Mouse (Mus musculus): ENCODE results near the gene Atg13. TPM values are rescaled to one million over a fixed set of nuclear protein-coding genes. Genes with fewer than 3 reads are reported as not detected.
"Not testable (repeated sequence)": the region's sequence is repeated elsewhere in the genome, so short reads cannot be mapped to it uniquely, and the experiment has no call there.

Gene Atg13
- total RNA-seq, 1 experiment: 18.7 TPM

DNA sequence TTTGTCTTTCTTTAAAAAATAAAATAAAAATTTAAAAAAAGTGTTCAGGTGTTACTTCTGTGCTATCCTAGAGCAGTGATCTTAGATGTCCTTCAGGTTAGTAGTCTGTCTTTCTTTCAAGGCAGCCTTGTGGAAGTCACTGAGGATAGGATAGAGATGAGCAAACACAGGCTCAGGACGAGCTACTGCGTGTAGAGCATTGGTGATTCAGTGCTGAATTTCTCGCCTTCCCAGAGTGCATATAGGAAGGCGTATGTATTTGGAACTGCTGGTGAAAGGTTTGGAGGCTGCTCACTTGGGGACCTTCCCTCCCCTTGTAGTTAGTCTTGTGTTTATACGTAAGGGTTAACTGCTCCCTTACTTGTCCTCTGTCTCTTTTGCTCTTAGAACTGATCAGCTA, 24.8 kb upstream of the Atg13 start:
- TF ChIP-seq HCFC1 (IDR thresholded peaks at IDR 0.05; ENCODE audit: borderline replicate concordance, insufficient read depth, low read length): no peak
- no peak for TF ChIP-seq ZNF384 (IDR thresholded peaks at IDR 0.05; ENCODE audit: low read depth, low read length)
- no peak for TF ChIP-seq ZC3H11A (IDR thresholded peaks at IDR 0.05; ENCODE audit: borderline replicate concordance, low read depth, low read length)
- TF ChIP-seq CHD2 (IDR thresholded peaks at IDR 0.05; ENCODE audit: low read depth, low read length): no peak
- in situ Hi-C loops (cut with MboI; ENCODE audit: low sequenced_read_pairs in 2 of 2, unreplicated experiment in 2 of 2): no loop called here

GRCm38 (mm10) chr2:91729971-91730821, 19.8 kb upstream of the Atg13 start, which contains the start of gene Ambra1:
Gene Ambra1 (plus strand): TSS chr2:91730134.
- in situ Hi-C loops (cut with MboI; ENCODE audit: low sequenced_read_pairs in 2 of 2, unreplicated experiment in 2 of 2): no loop called here

More for the DNA sequence above, 24.8 kb upstream of the Atg13 start:
- H3K9ac ChIP-seq (ENCODE audit: insufficient read depth, low read depth, low read length, poor library complexity, severe bottlenecking): no peak overlapping the region
- no peak for DNase-seq (ENCODE audit: low read depth, low spot score)
- no peak overlapping the region for H3K27ac ChIP-seq (ENCODE audit: insufficient read depth, low read depth, low read length, poor library complexity, severe bottlenecking)
- no peaks in the 10 kb centered on the region for H3K36me3 ChIP-seq (ENCODE audit: control insufficient read depth, insufficient read depth, low read length, poor library complexity, severe bottlenecking)
- peaks cover 5% of the 10 kb centered on the region in 2 experiments; a peak in 2 of 4 replicates for H3K4me1 ChIP-seq (ENCODE audit: control insufficient read depth in 2 of 2, insufficient read depth in 2 of 2, low read length in 2 of 2, poor library complexity in 1 of 2)
- no peak overlapping the region for H3K4me3 ChIP-seq (ENCODE audit: insufficient read depth in 1 of 2, low read depth in 1 of 2, low read length in 2 of 2, poor library complexity in 1 of 2, severe bottlenecking in 1 of 2)
- H3K9me3 ChIP-seq (ENCODE audit: control insufficient read depth, insufficient read depth, low read depth, low read length): no peaks in the 10 kb centered on the region

DNA sequence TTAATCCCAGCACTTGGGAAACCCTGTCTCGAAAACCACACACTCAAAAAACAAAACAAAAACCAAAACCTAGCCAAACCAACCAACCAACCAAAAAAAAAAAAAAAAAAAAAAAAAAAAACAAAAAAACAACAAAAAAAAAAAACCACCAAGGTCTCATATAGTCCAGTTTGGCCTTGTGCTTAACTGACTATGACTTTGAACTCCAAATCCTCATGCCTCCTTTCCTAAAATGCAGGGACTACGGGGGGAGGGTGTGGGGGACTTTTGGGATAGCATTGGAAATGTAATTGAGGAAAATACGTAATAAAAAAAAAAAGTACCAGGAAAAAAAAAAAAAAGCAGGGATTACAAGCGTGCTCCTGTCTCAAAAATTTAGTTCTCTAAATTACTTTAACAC, 19.2 kb upstream of the Atg13 start:
- H3K27ac ChIP-seq (ENCODE audit: insufficient read depth, low read depth, low read length, poor library complexity, severe bottlenecking): no peak overlapping the region
- in situ Hi-C loops (cut with MboI; ENCODE audit: low sequenced_read_pairs in 2 of 2, unreplicated experiment in 2 of 2): no loop called here
- no peaks in the 10 kb centered on the region for H3K9me3 ChIP-seq (ENCODE audit: control insufficient read depth, insufficient read depth, low read depth, low read length)
- H3K4me3 ChIP-seq (ENCODE audit: insufficient read depth in 1 of 2, low read depth in 1 of 2, low read length in 2 of 2, poor library complexity in 1 of 2, severe bottlenecking in 1 of 2): peak overlapping the region; percentile 81 to 86; a peak in 3 of 4 replicates
- no peak for TF ChIP-seq ZC3H11A (IDR thresholded peaks at IDR 0.05; ENCODE audit: borderline replicate concordance, low read depth, low read length)
- TF ChIP-seq ZNF384 (IDR thresholded peaks at IDR 0.05; ENCODE audit: low read depth, low read length): peak; percentile 61
- H3K36me3 ChIP-seq (ENCODE audit: control insufficient read depth, insufficient read depth, low read length, poor library complexity, severe bottlenecking): no peaks in the 10 kb centered on the region
- no peak for DNase-seq (ENCODE audit: low read depth, low spot score)
- 0 out of 4 replicates have a peak, but pooled peaks cover 0 to 3% of the 10 kb centered on the region in 2 experiments for H3K4me1 ChIP-seq (ENCODE audit: control insufficient read depth in 2 of 2, insufficient read depth in 2 of 2, low read length in 2 of 2, poor library complexity in 1 of 2)
- H3K9ac ChIP-seq (ENCODE audit: insufficient read depth, low read depth, low read length, poor library complexity, severe bottlenecking): no peak overlapping the region

More at GRCm38 (mm10) chr2:91729971-91730821, 19.8 kb upstream of the Atg13 start, which contains the start of gene Ambra1:
- peak; percentile 86 for DNase-seq (ENCODE audit: low read depth, low spot score)
- H3K9me3 ChIP-seq (ENCODE audit: control insufficient read depth, insufficient read depth, low read depth, low read length): no peaks in the 10 kb centered on the region
- peak within 1 kb of the TSS; percentile 81 to 86 for H3K4me3 ChIP-seq (ENCODE audit: insufficient read depth in 1 of 2, low read depth in 1 of 2, low read length in 2 of 2, poor library complexity in 1 of 2, severe bottlenecking in 1 of 2)
- H3K4me1 ChIP-seq (ENCODE audit: control insufficient read depth in 2 of 2, insufficient read depth in 2 of 2, low read length in 2 of 2, poor library complexity in 1 of 2): peaks cover 3% of the 10 kb centered on the region in 2 experiments; a peak in 2 of 4 replicates
- peak within 1 kb of the TSS; percentile 91 for H3K9ac ChIP-seq (ENCODE audit: insufficient read depth, low read depth, low read length, poor library complexity, severe bottlenecking)
- H3K36me3 ChIP-seq (ENCODE audit: control insufficient read depth, insufficient read depth, low read length, poor library complexity, severe bottlenecking): no peaks in the 10 kb centered on the region
- TF ChIP-seq MAFK (IDR thresholded peaks at IDR 0.05; ENCODE audit: insufficient read depth, low read depth, low read length) (no peak), HCFC1 (IDR thresholded peaks at IDR 0.05; ENCODE audit: borderline replicate concordance, insufficient read depth, low read length) (peak; percentile 88), ZC3H11A (IDR thresholded peaks at IDR 0.05; ENCODE audit: borderline replicate concordance, low read depth, low read length) (no peak), ZNF384 (IDR thresholded peaks at IDR 0.05; ENCODE audit: low read depth, low read length) (peak; percentile 23; the same call in 1 of the 2 replicates), CHD2 (IDR thresholded peaks at IDR 0.05; ENCODE audit: low read depth, low read length) (no peak)
- peak within 1 kb of the TSS; percentile 90 for H3K27ac ChIP-seq (ENCODE audit: insufficient read depth, low read depth, low read length, poor library complexity, severe bottlenecking)

- 0 out of 4 replicates have a peak, but pooled peaks cover 0 to 3% of the 10 kb centered on the region in 2 experiments for H3K4me1 ChIP-seq (ENCODE audit: control insufficient read depth in 2 of 2, insufficient read depth in 2 of 2, low read length in 2 of 2, poor library complexity in 1 of 2)
- DNase-seq (ENCODE audit: low read depth, low spot score): no peak
- in situ Hi-C loops (cut with MboI; ENCODE audit: low sequenced_read_pairs in 2 of 2, unreplicated experiment in 2 of 2): no loop called here
- no peak overlapping the region for H3K4me3 ChIP-seq (ENCODE audit: insufficient read depth in 1 of 2, low read depth in 1 of 2, low read length in 2 of 2, poor library complexity in 1 of 2, severe bottlenecking in 1 of 2)
- no peak overlapping the region for H3K27ac ChIP-seq (ENCODE audit: insufficient read depth, low read depth, low read length, poor library complexity, severe bottlenecking)
- no peak overlapping the region for H3K9ac ChIP-seq (ENCODE audit: insufficient read depth, low read depth, low read length, poor library complexity, severe bottlenecking)
- TF ChIP-seq MAFK (IDR thresholded peaks at IDR 0.05; ENCODE audit: insufficient read depth, low read depth, low read length): no peak
- no peak for TF ChIP-seq ZNF384 (IDR thresholded peaks at IDR 0.05; ENCODE audit: low read depth, low read length)
- TF ChIP-seq CHD2 (IDR thresholded peaks at IDR 0.05; ENCODE audit: low read depth, low read length): no peak
- TF ChIP-seq HCFC1 (IDR thresholded peaks at IDR 0.05; ENCODE audit: borderline replicate concordance, insufficient read depth, low read length): no peak
- no peak for TF ChIP-seq ZC3H11A (IDR thresholded peaks at IDR 0.05; ENCODE audit: borderline replicate concordance, low read depth, low read length)
- no peaks in the 10 kb centered on the region for H3K36me3 ChIP-seq (ENCODE audit: control insufficient read depth, insufficient read depth, low read length, poor library complexity, severe bottlenecking)
- H3K9me3 ChIP-seq (ENCODE audit: control insufficient read depth, insufficient read depth, low read depth, low read length): no peaks in the 10 kb centered on the region
Observed at GRCm38 (mm10) chr2:91727011-91727410, 16.6 kb upstream of the Atg13 start.

GRCm38 (mm10) chr2:91725476-91725875, 15.1 kb upstream of the Atg13 start:
- H3K4me1 ChIP-seq (ENCODE audit: control insufficient read depth in 2 of 2, insufficient read depth in 2 of 2, low read length in 2 of 2, poor library complexity in 1 of 2); in situ Hi-C loops (cut with MboI; ENCODE audit: low sequenced_read_pairs in 2 of 2, unreplicated experiment in 2 of 2); H3K9me3 ChIP-seq (ENCODE audit: control insufficient read depth, insufficient read depth, low read depth, low read length); H3K4me3 ChIP-seq (ENCODE audit: insufficient read depth in 1 of 2, low read depth in 1 of 2, low read length in 2 of 2, poor library complexity in 1 of 2, severe bottlenecking in 1 of 2); H3K36me3 ChIP-seq (ENCODE audit: control insufficient read depth, insufficient read depth, low read length, poor library complexity, severe bottlenecking); H3K9ac ChIP-seq (ENCODE audit: insufficient read depth, low read depth, low read length, poor library complexity, severe bottlenecking); DNase-seq (ENCODE audit: low read depth, low spot score); H3K27ac ChIP-seq (ENCODE audit: insufficient read depth, low read depth, low read length, poor library complexity, severe bottlenecking): not testable (repeated sequence)
